Mouse (Mus musculus): ENCODE data around the gene Olfr1110. TPM values are rescaled to one million over a fixed set of nuclear protein-coding genes. Genes with fewer than 3 reads are reported as not detected.
"Not testable (repeated sequence)": the region's sequence is repeated elsewhere in the genome, so short reads cannot be mapped to it uniquely, and the experiment has no call there.

The Olfr1110 gene
- polyA plus RNA-seq (2015; fragmentation: Nextera tagmentation; extraction: Ambion mirVana) = not detected in 2 replicates

DNA sequence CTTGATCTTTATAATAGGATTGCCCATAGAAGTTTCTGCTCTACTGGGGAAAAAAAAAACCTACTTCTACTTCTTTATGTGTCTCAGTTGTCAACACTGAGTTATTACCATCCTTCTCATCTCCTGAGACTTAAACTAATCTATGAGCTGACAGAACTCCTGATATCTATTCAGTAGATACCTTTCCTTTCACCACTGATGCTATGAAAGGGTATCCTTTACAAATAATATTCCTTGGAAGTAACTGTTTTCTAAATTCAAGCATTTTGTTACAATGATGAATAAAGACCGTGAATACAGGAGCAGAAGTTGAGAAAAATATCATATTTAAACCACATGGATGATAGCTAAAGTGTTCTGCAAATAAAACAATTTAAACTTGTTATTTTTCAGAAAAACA lies at the start of gene Olfr1110:
Gene Olfr1110, minus strand, starts transcription at position 101 of the 400 bp plus-strand sequence.
- Histone ChIP-seq H3K27me3 (replicated peaks; ENCODE audit: control insufficient read depth, insufficient read depth, low read length) (no peaks in the 10 kb centered on the region), H3K4me1 (ENCODE audit: control insufficient read depth, insufficient read depth, low read depth, low read length) (no peaks in the 10 kb centered on the region), H3K27ac (ENCODE audit: low read depth, low read length) (no peak within 1 kb of the TSS), H3K9me3 (ENCODE audit: control insufficient read depth, low read length) (no peaks in the 10 kb centered on the region), H3K4me2 (ENCODE audit: low read length) (no peak within 1 kb of the TSS), H3K4me3 (ENCODE audit: low read length) (no peak within 1 kb of the TSS), H3K36me3 (ENCODE audit: control insufficient read depth, insufficient read depth, low read length) (no peaks in the 10 kb centered on the region), H3K9ac (ENCODE audit: low read depth, low read length) (no peak within 1 kb of the TSS)
- no peak for ATAC-seq
- WGBS = 89% methylated on average over 1 of the region's 1 CpGs

DNA sequence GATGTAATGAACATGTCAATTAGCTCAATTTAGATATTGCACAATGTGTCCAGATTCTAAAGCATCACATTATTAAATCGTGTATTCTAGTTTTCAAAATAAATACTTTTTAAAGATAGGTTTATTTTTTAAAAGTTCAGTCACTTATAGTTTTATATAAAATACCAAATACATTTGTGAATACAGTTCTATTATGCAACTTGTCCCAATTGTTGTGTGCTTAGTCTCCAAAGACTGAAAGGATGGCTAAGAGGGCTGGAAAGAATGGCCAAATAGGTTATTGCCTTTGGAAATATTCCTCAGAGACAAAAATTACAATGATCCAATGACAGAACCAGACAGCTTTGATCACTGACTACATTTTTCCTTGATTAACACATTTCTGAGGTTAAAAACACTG lies 47.4 kb upstream of the Olfr1110 start, which contains the start of gene Olfr1112:
Gene Olfr1112, plus strand, starts transcription at position 301 of the 400 bp plus-strand sequence.
- Histone ChIP-seq H3K27me3 (replicated peaks; ENCODE audit: control insufficient read depth, insufficient read depth, low read length) (no peaks in the 10 kb centered on the region), H3K9ac (ENCODE audit: low read depth, low read length) (no peak within 1 kb of the TSS), H3K4me1 (ENCODE audit: control insufficient read depth, insufficient read depth, low read depth, low read length) (no peaks in the 10 kb centered on the region), H3K27ac (ENCODE audit: low read depth, low read length) (no peak within 1 kb of the TSS), H3K9me3 (ENCODE audit: control insufficient read depth, low read length) (no peaks in the 10 kb centered on the region), H3K4me3 (ENCODE audit: low read length) (no peak within 1 kb of the TSS), H3K36me3 (ENCODE audit: control insufficient read depth, insufficient read depth, low read length) (no peaks in the 10 kb centered on the region), H3K4me2 (ENCODE audit: low read length) (no peak within 1 kb of the TSS)
- ATAC-seq = no peak
- WGBS = 93% methylated on average over 1 of the region's 1 CpGs

- H3K9ac ChIP-seq (ENCODE audit: low read depth, low read length); H3K9me3 ChIP-seq (ENCODE audit: control insufficient read depth, low read length); H3K36me3 ChIP-seq (ENCODE audit: control insufficient read depth, insufficient read depth, low read length); H3K27me3 ChIP-seq (replicated peaks; ENCODE audit: control insufficient read depth, insufficient read depth, low read length); H3K4me2 ChIP-seq (ENCODE audit: low read length); H3K4me1 ChIP-seq (ENCODE audit: control insufficient read depth, insufficient read depth, low read depth, low read length); ATAC-seq; H3K27ac ChIP-seq (ENCODE audit: low read depth, low read length); H3K4me3 ChIP-seq (ENCODE audit: low read length): not testable (repeated sequence)
- WGBS = 87% methylated on average over 2 of the region's 2 CpGs
Observed at GRCm38 (mm10) chr2:87167731-87168130, 27.6 kb upstream of the Olfr1110 start.

DNA sequence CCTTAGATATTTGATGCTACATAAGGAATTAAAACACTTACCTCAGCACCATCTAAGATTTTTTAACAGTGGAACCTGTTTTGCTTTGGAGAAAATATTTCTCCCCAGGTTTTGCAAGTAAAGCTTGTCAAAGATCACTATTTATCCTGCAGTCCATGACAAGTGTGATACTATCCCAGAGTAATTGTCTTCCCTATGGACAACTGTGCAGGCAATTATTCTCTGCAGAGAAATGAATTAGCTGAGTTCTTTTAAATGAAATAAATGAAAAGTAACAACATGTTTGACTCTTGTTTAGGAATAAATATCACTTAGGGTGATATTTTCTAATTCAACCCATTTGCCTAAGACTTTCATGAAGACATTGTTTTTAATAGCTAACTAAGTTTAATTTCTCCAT lies 12.4 kb upstream of the Olfr1110 start, which contains the start of gene Olfr1111:
Gene Olfr1111, minus strand, starts transcription at position 101 of the 400 bp plus-strand sequence.
- H3K27ac ChIP-seq (ENCODE audit: low read depth, low read length) = no peak within 1 kb of the TSS
- H3K4me1 ChIP-seq (ENCODE audit: control insufficient read depth, insufficient read depth, low read depth, low read length) = no peaks in the 10 kb centered on the region
- no peak for ATAC-seq
- no peaks in the 10 kb centered on the region for H3K27me3 ChIP-seq (replicated peaks; ENCODE audit: control insufficient read depth, insufficient read depth, low read length)
- no peaks in the 10 kb centered on the region for H3K9me3 ChIP-seq (ENCODE audit: control insufficient read depth, low read length)
- H3K9ac ChIP-seq (ENCODE audit: low read depth, low read length) = no peak within 1 kb of the TSS
- no peaks in the 10 kb centered on the region for H3K36me3 ChIP-seq (ENCODE audit: control insufficient read depth, insufficient read depth, low read length)
- H3K4me2 ChIP-seq (ENCODE audit: low read length) = no peak within 1 kb of the TSS
- H3K4me3 ChIP-seq (ENCODE audit: low read length) = no peak within 1 kb of the TSS

DNA sequence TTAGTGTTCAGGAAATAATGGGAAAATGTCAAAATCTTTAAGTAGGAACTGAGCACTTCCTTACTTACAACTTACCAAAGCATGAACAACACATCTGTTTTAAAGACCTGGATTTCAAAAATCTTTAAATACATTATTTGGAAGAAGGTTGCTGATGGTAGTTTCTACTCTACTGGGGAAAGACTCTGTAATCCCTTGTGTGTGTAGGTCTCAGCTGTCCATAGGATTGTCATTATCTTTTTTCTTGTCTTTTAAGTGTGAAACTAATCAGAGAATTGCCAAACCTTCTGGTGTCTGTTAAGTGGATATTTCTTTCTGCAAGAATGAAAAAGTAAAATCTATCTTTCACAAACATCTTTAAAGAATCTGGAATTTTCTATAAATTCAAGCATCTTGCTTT lies 25.6 kb downstream of the Olfr1110 start, which contains the start of gene Olfr259:
Gene Olfr259, minus strand, starts transcription at position 101 of the 400 bp plus-strand sequence.
- Histone ChIP-seq H3K9ac (ENCODE audit: low read depth, low read length) (no peak within 1 kb of the TSS), H3K4me3 (ENCODE audit: low read length) (no peak within 1 kb of the TSS), H3K36me3 (ENCODE audit: control insufficient read depth, insufficient read depth, low read length) (no peaks in the 10 kb centered on the region), H3K4me1 (ENCODE audit: control insufficient read depth, insufficient read depth, low read depth, low read length) (no peaks in the 10 kb centered on the region), H3K27ac (ENCODE audit: low read depth, low read length) (no peak within 1 kb of the TSS), H3K4me2 (ENCODE audit: low read length) (no peak within 1 kb of the TSS), H3K9me3 (ENCODE audit: control insufficient read depth, low read length) (no peaks in the 10 kb centered on the region), H3K27me3 (replicated peaks; ENCODE audit: control insufficient read depth, insufficient read depth, low read length) (no peaks in the 10 kb centered on the region)
- no peak for ATAC-seq

DNA sequence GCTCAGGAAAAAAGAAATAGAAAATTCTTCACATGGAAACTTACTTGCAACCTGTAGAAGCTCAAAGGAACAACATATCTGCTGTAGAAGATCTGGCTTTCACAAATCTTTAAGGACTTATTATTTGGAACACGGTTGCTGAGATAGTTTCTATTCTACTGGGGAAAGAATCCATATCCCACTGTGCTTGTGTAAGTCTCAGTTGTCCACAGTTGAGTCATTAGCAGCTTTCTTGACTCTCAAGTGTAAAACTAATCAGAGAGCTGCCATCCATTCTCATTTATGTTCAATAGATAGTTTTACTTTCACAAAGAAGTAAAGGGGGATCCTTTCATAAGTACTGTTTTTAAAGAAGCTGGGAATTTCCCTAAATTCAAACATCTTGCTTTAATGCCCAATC lies 44.2 kb downstream of the Olfr1110 start, which contains the start of gene Olfr1109:
Gene Olfr1109, minus strand, starts transcription at position 101 of the 400 bp plus-strand sequence.
- Histone ChIP-seq H3K36me3 (ENCODE audit: control insufficient read depth, insufficient read depth, low read length) (no peaks in the 10 kb centered on the region), H3K27ac (ENCODE audit: low read depth, low read length) (no peak within 1 kb of the TSS), H3K4me3 (ENCODE audit: low read length) (no peak within 1 kb of the TSS), H3K27me3 (replicated peaks; ENCODE audit: control insufficient read depth, insufficient read depth, low read length) (no peaks in the 10 kb centered on the region), H3K9me3 (ENCODE audit: control insufficient read depth, low read length) (no peaks in the 10 kb centered on the region), H3K9ac (ENCODE audit: low read depth, low read length) (no peak within 1 kb of the TSS), H3K4me2 (ENCODE audit: low read length) (no peak within 1 kb of the TSS), H3K4me1 (ENCODE audit: control insufficient read depth, insufficient read depth, low read depth, low read length) (no peaks in the 10 kb centered on the region)
- WGBS = 44% methylated on average over 1 of the region's 1 CpGs
- no peak for ATAC-seq

Other genes starting within 250 kb of the Olfr1110 start
- gene Olfr1097, start 248.1 kb downstream of the Olfr1110 start, polyA plus RNA-seq (2015; fragmentation: Nextera tagmentation; extraction: Ambion mirVana) = not detected in 2 replicates
- not detected in 2 replicates for gene Olfr1098, start 215.8 kb downstream of the Olfr1110 start, polyA plus RNA-seq (2015; fragmentation: Nextera tagmentation; extraction: Ambion mirVana)
- not detected in 2 replicates for gene Olfr1099, start 179.6 kb downstream of the Olfr1110 start, polyA plus RNA-seq (2015; fragmentation: Nextera tagmentation; extraction: Ambion mirVana)
- not detected in 2 replicates for gene Olfr1100, start 160.3 kb downstream of the Olfr1110 start, polyA plus RNA-seq (2015; fragmentation: Nextera tagmentation; extraction: Ambion mirVana)
- gene Olfr1101, start 149.1 kb downstream of the Olfr1110 start, polyA plus RNA-seq (2015; fragmentation: Nextera tagmentation; extraction: Ambion mirVana) = not detected in 2 replicates
- not detected in 2 replicates for gene Olfr1102, start 141.9 kb downstream of the Olfr1110 start, polyA plus RNA-seq (2015; fragmentation: Nextera tagmentation; extraction: Ambion mirVana)
- gene Olfr1104, start 113.2 kb downstream of the Olfr1110 start, polyA plus RNA-seq (2015; fragmentation: Nextera tagmentation; extraction: Ambion mirVana) = not detected in 2 replicates
- gene Olfr1105, start 103.8 kb downstream of the Olfr1110 start, polyA plus RNA-seq (2015; fragmentation: Nextera tagmentation; extraction: Ambion mirVana) = not detected in 2 replicates
- not detected in 2 replicates for gene Olfr1106, start 88.0 kb downstream of the Olfr1110 start, polyA plus RNA-seq (2015; fragmentation: Nextera tagmentation; extraction: Ambion mirVana)
- gene Olfr1107, start 64.5 kb downstream of the Olfr1110 start, polyA plus RNA-seq (2015; fragmentation: Nextera tagmentation; extraction: Ambion mirVana) = not detected in 2 replicates
- not detected in 2 replicates for gene Olfr1109, start 44.3 kb downstream of the Olfr1110 start, polyA plus RNA-seq (2015; fragmentation: Nextera tagmentation; extraction: Ambion mirVana)
- gene Olfr259, start 25.7 kb downstream of the Olfr1110 start, polyA plus RNA-seq (2015; fragmentation: Nextera tagmentation; extraction: Ambion mirVana) = not detected in 2 replicates
- gene Olfr1111, start 12.3 kb upstream of the Olfr1110 start, polyA plus RNA-seq (2015; fragmentation: Nextera tagmentation; extraction: Ambion mirVana) = not detected in 2 replicates
- not detected in 2 replicates for gene Olfr1112, start 47.5 kb upstream of the Olfr1110 start, polyA plus RNA-seq (2015; fragmentation: Nextera tagmentation; extraction: Ambion mirVana)
- not detected in 2 replicates for gene Olfr1113, start 68.7 kb upstream of the Olfr1110 start, polyA plus RNA-seq (2015; fragmentation: Nextera tagmentation; extraction: Ambion mirVana)
- not detected in 2 replicates for gene Olfr1115, start 107.7 kb upstream of the Olfr1110 start, polyA plus RNA-seq (2015; fragmentation: Nextera tagmentation; extraction: Ambion mirVana)
- not detected in 2 replicates for gene Olfr1116, start 127.2 kb upstream of the Olfr1110 start, polyA plus RNA-seq (2015; fragmentation: Nextera tagmentation; extraction: Ambion mirVana)
- not detected in 2 replicates for gene Olfr1118, start 167.3 kb upstream of the Olfr1110 start, polyA plus RNA-seq (2015; fragmentation: Nextera tagmentation; extraction: Ambion mirVana)
- not detected in 2 replicates for gene Olfr1120, start 214.5 kb upstream of the Olfr1110 start, polyA plus RNA-seq (2015; fragmentation: Nextera tagmentation; extraction: Ambion mirVana)
- not detected in 2 replicates for gene Olfr1121, start 229.6 kb upstream of the Olfr1110 start, polyA plus RNA-seq (2015; fragmentation: Nextera tagmentation; extraction: Ambion mirVana)
- gene Olfr1122, start 245.5 kb upstream of the Olfr1110 start, polyA plus RNA-seq (2015; fragmentation: Nextera tagmentation; extraction: Ambion mirVana) = not detected in 2 replicates